Mouse (Mus musculus) embryo, embryonic 11 days (tissue): ENCODE results near the gene Acbd4.

Experiments
- DNase-seq: peaks from one replicate; pipeline ENCODE4 v3.0.0-alpha.2; 2015

The Acbd4 gene

DNA sequence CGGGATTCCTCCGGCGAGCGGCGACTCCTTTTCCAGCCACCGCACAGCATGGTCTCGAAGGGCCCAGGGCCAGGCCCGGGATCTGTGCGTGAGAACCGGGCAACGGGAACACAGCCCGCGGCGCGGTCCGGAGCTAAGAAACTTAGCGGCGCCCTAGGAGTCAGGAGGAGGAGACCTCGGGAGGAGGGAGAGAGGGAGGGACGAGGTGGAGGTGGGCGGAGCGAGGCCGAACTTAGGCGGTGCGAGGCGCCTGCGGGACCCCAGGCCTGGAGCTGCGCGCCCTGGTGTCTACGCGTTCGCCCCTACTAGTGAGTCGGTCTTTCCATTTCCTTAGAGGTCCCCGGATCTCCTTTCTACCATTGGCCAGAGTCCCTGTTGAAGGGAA is at the start of gene Acbd4, which contains the start of gene Plcd3:
TSS of gene Acbd4 (plus strand) at position 202 of the 385 bp plus-strand sequence.
TSS of gene Plcd3 (minus strand) at position 178 of the 385 bp plus-strand sequence.
- DNase-seq: peak; percentile 87

DNA sequence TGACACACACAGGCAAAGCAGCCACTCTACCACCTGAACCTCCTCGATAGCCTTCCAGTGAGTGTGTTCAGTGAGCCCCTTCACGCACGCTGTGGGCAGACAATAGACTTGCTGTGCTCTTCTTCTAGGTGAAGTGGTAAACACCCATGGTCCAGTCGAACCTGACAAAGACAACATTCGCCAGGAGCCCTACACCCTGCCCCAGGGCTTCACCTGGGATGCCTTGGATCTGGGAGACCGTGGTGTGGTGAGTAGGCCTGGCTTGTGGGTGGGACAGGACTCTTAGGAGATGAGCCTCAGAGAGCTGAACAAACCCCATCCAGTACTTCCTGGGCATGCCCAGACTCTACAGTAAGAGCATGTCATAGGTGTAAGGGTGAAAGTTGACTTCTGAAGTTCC is 49.4 kb upstream of the Acbd4 start:
- no peak for DNase-seq

GRCm38 (mm10) chr11:103053191-103054076 is 48.0 kb upstream of the Acbd4 start:
- no peak for DNase-seq

DNA sequence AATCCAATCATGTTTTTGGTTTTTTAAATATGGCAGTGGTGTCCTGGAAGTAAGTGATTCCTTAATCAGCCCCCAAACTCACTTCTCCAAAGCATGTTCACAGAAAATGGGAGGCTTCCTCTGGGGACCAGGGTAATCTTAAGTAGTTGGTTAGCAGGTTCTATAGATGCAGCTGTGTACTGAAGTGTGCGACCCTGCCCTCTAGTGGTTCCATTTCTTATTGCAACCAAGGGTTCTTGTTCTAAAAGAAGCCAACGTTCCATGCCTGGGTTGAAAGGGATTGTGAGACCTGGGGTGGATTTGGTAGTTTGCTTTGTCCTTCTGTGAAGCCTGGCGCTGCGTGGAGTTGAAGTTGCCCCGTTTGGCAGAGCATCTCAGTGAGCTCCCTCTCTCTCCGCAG is 46.7 kb upstream of the Acbd4 start:
- peak; percentile 82 for DNase-seq

DNA sequence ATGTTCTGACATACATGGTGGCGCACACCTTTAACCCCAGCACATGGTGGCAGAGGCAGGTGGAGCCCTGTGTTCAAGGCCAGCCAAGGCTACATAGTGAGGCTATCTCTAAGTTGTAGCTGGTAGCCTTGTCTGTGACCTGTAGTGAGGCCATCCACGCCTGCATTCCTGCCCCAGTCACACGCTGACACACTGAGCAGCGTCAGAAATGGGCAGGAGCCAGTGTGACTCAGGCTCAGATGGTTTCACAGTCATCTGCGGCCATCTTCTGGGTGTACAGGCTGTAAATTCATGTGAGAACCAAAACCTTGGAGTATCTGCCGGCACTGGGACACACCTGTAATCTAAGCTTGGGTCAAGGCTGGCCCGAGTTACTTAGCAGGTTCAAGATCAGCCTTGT is 44.8 kb upstream of the Acbd4 start:
- no peak for DNase-seq

GRCm38 (mm10) chr11:103058499-103059085 is 42.9 kb upstream of the Acbd4 start:
- DNase-seq: no peak

DNA sequence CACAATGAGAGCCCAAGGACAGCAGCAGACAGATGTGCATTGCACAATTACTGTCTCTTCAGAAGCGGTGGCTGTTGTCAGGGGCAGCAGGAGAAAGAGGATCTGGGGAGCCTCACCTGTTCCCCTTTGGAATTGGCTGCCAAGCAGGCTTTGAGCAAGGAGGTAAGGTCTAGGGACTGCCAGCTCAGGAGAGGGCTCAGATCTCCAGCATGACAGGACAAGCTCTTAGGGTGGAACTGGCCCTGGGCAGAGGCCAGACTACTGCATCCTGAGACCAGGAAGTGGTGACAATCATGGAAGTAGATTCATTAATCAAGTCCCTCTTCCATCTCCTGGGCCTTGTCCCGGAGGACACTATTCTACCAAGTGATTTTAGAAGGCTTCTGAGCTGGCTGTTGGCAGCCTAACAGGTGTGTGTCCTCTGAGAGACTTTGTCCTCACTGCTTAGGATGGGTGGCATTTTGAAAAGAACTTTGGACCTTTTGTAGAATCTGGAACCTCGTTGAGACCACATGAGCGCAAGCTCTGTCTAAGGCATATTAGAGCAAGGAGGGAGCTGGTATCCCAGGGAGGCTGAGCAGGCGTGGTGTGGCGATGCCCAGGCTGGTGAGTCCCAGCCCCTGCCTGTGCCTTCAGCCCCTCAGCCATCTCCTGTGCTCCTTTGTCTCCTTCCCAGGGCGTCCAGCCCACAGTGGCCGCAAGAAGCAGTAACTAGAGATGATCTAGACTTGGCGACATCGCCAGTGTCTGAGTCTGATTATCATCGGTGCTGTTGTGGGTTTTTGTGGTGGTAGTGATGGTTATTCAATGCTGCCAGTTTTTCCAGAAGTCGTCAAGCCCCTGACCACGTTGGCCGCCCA is 35.1 kb upstream of the Acbd4 start:
- DNase-seq: no peak

DNA sequence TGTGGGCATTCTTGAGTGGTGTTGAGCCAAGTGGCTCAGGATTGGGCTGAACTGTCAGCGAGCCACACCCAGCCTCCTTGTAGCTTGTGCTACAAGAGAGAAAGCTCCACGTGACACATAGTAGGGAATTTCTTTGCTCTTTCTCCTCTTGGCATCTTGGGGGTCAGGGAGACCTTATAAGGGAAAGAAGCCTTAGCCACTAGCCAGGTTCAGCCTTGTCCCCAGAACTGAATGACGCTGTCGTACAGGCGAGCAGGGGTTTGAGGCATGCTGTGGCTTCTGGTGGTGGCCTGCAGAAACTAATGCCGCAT is 34.5 kb upstream of the Acbd4 start:
- DNase-seq: no peak

DNA sequence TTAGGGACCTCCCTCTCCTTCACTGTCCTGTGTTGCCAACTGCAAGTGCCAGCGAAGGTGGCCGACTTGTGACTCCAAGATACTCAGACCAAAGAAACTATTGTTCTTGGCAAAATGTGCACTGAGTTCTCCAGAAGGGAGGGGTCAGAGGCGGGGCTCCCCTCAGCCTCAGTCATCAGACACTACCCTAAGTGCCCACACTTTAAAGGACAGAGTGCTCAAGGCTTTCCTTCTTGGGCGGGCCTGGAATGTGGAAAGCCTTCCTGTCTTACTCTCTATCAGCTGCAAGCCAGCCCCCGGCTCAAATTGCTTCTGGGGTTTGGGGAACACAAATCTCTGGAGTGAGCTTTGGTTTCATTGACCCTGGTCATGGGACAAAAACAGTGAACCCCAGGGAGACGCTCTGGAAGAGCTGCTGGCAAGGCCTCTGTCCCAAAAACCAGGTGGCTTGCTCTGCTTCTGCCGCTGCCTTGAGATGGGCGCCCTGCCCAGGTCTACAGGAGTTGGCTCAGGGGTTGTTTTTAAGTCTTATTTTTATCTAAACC is 34.0 kb upstream of the Acbd4 start:
- no peak for DNase-seq

DNA sequence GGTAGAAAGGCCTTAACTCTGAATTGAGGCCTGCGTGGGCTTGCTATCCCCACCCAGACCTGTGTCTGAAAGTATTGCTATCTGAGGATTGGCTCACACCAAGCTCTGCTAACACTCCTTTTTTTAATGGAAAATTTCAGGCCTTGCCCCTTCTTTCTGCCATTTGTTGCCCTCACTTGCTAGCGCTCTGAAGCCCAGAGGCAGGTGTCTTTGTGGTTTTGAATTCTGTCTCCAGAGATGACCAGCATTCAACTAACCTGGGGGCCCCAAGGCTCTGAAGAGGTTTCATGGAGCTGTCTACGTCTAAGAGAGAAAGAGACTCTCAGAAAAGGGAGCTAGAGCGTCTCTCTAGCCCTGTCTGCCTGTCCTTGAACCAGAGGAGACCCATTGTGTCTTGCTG is 33.2 kb upstream of the Acbd4 start:
- no peak for DNase-seq

- no peak for DNase-seq
Measured at GRCm38 (mm10) chr11:103068884-103069283, 32.6 kb upstream of the Acbd4 start.

GRCm38 (mm10) chr11:103069731-103070130 is 31.8 kb upstream of the Acbd4 start:
- no peak for DNase-seq

DNA sequence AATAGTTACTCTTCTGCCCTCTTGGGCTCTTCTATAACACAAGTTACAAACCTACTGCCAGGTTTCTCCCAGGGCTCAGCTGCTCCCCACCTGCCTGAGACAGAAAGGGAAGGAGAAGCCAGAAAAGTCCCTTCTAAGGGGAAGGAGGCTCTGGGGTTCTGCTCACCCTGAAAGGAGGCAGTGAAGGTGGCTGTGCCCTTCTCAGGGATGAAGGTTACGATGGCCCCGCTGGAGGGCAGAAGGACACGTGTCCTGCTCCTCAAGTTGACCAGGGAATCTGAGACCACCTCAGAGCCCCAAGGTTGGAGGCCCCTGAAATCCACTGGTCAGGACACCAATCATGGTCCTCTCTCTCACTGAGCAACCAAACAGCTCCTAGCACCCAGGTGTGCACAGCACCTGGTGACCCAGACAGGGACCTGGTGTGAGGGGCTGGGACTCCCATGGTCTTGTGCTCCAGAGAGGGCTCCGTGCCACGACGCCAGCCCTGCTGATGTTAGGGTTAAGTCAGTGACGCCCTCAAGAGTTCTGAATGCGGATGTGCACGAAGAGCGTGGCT is 31.1 kb upstream of the Acbd4 start:
- DNase-seq: no peak

DNA sequence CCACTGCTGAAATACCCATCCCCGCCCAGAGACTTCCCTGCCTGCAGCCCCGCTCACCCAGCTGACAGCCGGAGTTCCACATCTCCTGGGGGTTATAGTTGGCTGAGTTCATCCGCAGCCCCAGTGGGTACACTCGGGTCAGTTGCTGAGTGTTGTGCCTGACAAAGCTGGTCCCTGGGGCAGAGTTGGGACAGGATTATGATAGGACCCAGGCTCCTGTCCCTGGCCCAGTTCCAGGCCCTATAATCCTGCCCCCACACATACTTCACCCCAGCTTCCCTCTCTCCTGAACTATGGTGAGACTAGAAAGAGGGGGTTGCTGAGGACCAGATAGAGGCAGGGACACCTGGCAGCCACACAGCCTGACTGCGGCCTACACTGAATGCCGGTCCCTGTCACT is 27.8 kb upstream of the Acbd4 start:
- no peak for DNase-seq

DNA sequence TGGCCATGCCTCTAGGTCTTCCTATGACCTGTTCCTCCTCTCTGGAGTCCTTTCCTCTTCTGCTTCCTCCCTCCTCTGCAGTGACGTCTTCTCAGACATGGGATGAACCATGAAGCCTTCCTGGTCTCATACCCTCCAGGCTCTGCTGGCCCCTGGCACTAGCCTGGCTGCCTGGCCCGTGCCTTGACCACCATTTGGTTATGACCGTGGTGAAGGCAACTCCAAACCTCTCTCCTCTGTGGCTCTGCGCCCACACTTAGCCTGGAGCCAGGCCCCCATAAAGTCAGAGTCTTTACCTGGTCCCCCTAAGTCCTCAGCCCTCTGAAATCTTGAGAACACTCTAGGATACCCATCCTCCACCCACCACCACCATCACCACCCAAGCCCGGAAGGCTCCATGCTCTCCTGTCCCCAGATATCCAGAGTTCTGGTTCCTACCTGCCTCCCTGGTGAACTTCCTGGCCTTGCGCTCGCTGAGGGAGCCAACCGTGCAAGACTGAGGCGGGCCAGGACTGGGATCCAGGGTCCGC is 27.3 kb upstream of the Acbd4 start:
- DNase-seq: no peak

- DNase-seq: no peak
Measured at GRCm38 (mm10) chr11:103074796-103075323, 26.6 kb upstream of the Acbd4 start.

GRCm38 (mm10) chr11:103076010-103076409 is 25.5 kb upstream of the Acbd4 start:
- DNase-seq: no peak

- DNase-seq: no peak
Measured at GRCm38 (mm10) chr11:103076581-103076980, 24.9 kb upstream of the Acbd4 start.

DNA sequence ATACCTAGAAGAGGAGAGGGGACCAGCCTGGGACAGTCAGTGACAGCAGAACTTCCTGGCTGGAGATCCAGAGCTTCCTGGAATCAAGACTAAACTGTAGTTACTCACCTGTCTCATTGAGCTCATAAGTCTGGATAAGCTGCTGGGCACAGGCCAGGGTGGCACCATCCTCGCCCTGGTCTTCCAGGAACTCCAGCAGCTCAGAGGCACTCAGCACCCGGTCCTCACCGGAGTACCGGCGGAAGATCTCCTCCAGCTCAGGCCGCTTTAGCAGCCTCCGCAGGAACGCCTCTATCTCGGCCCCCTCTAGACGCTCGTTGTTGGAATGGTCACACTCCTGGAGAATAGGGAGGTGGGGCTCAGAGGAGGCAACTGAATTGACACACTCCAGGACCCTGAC is 23.4 kb upstream of the Acbd4 start:
- DNase-seq: no peak

DNA sequence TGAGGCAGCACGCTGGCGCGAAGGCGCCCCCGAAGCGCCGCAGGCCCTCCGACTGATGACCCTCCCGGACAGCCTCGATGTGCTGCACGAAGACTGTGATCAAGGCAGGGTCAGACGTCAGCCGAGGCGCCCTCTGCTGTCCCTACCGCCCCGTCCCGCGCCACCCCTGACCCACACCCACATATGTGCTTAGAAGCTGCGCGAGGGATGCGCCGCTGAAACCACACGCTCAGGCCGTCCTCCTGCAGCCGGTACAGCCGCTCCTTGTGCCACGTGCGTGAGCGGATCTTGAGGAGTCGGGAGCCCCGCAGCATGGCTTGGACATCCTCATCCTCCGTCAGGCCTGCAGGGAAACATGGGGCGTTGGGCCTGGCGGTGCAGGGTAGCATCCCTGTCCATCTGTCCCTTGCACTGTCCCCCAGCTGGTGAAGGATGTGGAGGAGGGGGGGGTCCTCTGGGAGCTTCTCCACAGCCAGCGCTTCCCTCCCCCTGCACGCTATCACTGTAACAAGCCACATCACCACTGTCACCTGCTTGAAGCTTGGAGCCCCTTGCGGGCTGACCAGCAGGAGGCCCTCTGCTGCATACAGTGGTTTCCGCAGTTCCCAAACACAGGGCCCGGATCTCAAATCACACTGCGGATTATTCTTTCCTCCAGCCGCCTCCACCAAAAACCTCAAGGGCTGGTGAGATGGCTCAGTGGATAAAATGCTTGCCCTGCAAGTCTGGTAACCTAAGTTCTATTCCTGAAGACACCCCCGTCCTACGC is 21.0 kb upstream of the Acbd4 start:
- peak; percentile 64 for DNase-seq

- no peak for DNase-seq
Measured at GRCm38 (mm10) chr11:103081631-103082030, 19.9 kb upstream of the Acbd4 start.

GRCm38 (mm10) chr11:103093306-103093705 is 8.2 kb upstream of the Acbd4 start:
- DNase-seq: no peak
